Mouse (Mus musculus) E14TG2a.4 (cell line): ENCODE results near the gene Trpc2.

Experiments used
- CTCF ChIP-seq: conservative IDR thresholded peaks from 2 replicates; pipeline ENCODE4 v1.5.1; 2014; ENCODE audit warnings: low read length
- NANOG ChIP-seq: IDR thresholded peaks from 2 replicates; pipeline ENCODE4 v1.6.1; 2014; ENCODE audit warnings: borderline replicate concordance, low read length, mixed read lengths
- POU5F1 ChIP-seq: IDR thresholded peaks from 2 replicates; pipeline ENCODE4 v1.6.1; 2014; ENCODE audit warnings: low read length, borderline replicate concordance

GRCm38 (mm10) chr7:102132395-102132794, 49.5 kb downstream of the Trpc2 start:
- no peak for TF ChIP-seq CTCF
- TF ChIP-seq NANOG: 0 out of 2 replicates have a peak, but pooled peaks have one; percentile 5
- TF ChIP-seq POU5F1: no peak
